Comparison of ENCODE assay signal across 24 mouse cellular contexts in genomic region chr7:130493346-130493745, GRCm38 (mm10). TPM values are rescaled to one million over a fixed set of nuclear protein-coding genes. Genes with fewer than 3 reads are reported as not detected.
DNase-seq lines count a peak whose midpoint lies in the region; ATAC-seq and TF ChIP-seq lines count a peak whose summit lies in the region.
"Had no signal": no experiment of that assay in that cellular context is flagged by ENCODE, and none has a peak within 500 bp of the region (broad histone marks: within the 10 kb centered on the region; RNA-seq: fewer than 3 reads in every experiment).

No protein-coding gene starts in this region.

- peak overlapping the region; percentile 47; the same call in 1 of the 2 replicates for H3K27ac ChIP-seq in layer of hippocampus, adult 2 months
- no peak overlapping the region for H3K27ac ChIP-seq in neural tube, embryonic 15.5 days (replicated peaks)
- H3K27ac ChIP-seq: forebrain, embryonic 12.5 days; heart, adult 2 months; heart, embryonic 10.5 days; heart, embryonic 13.5 days; hindbrain, embryonic 14.5 days; hindbrain, postnatal 0 days had no signal

- no peak overlapping the region for H3K4me3 ChIP-seq in layer of hippocampus, adult 2 months
- H3K4me3 ChIP-seq in neural tube, embryonic 15.5 days (replicated peaks): no peak overlapping the region
- H3K4me3 ChIP-seq: forebrain, embryonic 12.5 days; heart, adult 2 months; heart, embryonic 10.5 days; heart, embryonic 13.5 days had no signal

- H3K4me2 ChIP-seq in neural tube, embryonic 15.5 days: no peak overlapping the region
- H3K4me2 ChIP-seq: forebrain, embryonic 12.5 days; heart, embryonic 13.5 days; hindbrain, embryonic 14.5 days had no signal

- no peak overlapping the region for H3K9ac ChIP-seq in neural tube, embryonic 15.5 days (replicated peaks)
- H3K9ac ChIP-seq: forebrain, embryonic 12.5 days; heart, embryonic 13.5 days; hindbrain, embryonic 14.5 days had no signal

- no peak for ATAC-seq in megakaryocyte progenitor cell, adult 5-6 weeks (replicated peaks; ENCODE audit: poor library complexity)
- no peak for ATAC-seq in neural tube, embryonic 15.5 days (ENCODE audit: low FRiP score)
- ATAC-seq: forebrain, embryonic 16.5 days; hindbrain, postnatal 0 days; inflammation-experienced regulatory T-cells, adult 6 months; intestine, embryonic 16.5 days had no signal

- WGBS in neural tube, embryonic 15.5 days: 91% methylated on average over 3 of the region's 3 CpGs

- no peaks in the 10 kb centered on the region for H3K27me3 ChIP-seq in neural tube, embryonic 15.5 days (replicated peaks)
- H3K27me3 ChIP-seq: forebrain, embryonic 12.5 days; heart, embryonic 13.5 days had no signal

- H3K9me3 ChIP-seq in neural tube, embryonic 15.5 days (replicated peaks): no peaks in the 10 kb centered on the region
- H3K9me3 ChIP-seq: forebrain, embryonic 12.5 days; heart, embryonic 10.5 days; heart, embryonic 13.5 days had no signal

- no peaks in the 10 kb centered on the region for H3K4me1 ChIP-seq in neural tube, embryonic 15.5 days
- H3K4me1 ChIP-seq: heart, embryonic 10.5 days had no signal

- peaks cover 10% of the 10 kb centered on the region for H3K36me3 ChIP-seq in neural tube, embryonic 15.5 days

- no peak for TF ChIP-seq CTCF in layer of hippocampus, adult 2 months (conservative IDR thresholded peaks at IDR 0.05)

- DNase-seq in layer of hippocampus, adult 2 months (ENCODE audit: low spot score in 2 of 2): no peak
- no peak for DNase-seq in layer of hippocampus, adult 18-20 months (ENCODE audit: low spot score in 2 of 2)
- DNase-seq in NIH3T3 (ENCODE audit: low read depth): peak; percentile 28
- peak; percentile 48 for DNase-seq in telencephalon, adult 2 months (ENCODE audit: low read depth, low spot score)
- DNase-seq: adrenal gland, adult 8-10 months; adrenal gland, postnatal 25 days; cerebellum, adult 18-20 months; cerebellum, adult 9-10 months; cerebellum, postnatal 14 days; gastrocnemius, postnatal 10 days; gastrocnemius, postnatal 36 days; heart, adult 2 months; heart, postnatal 14 days; heart, postnatal 4 days had no signal

RNA-seq across cellular contexts. Expression of gene Ate1, which starts 26.8 kb away (rescaled TPM):
- 10 to 100 TPM; 71.0 to 72.3 TPM for total RNA-seq in layer of hippocampus, adult 2 months (2021)
- 10 to 100 TPM; 69.7 to 71.3 TPM for total RNA-seq in layer of hippocampus, adult 18-20 months (2021)
- 18.9 and 24.4 TPM in 2 replicates for total RNA-seq in megakaryocyte progenitor cell, adult 5-6 weeks (2015)
- total RNA-seq in megakaryocyte progenitor cell, adult 5-6 weeks (2017): 44.8 and 65.8 TPM in 2 replicates
- polyA plus RNA-seq in neural tube, embryonic 15.5 days (2015; fragmentation: Nextera tagmentation; extraction: Ambion mirVana): 103 and 111 TPM in 2 replicates

Comparison
In these comparisons a context has a peak if more than half of its experiments do, and no peak if none do; other contexts are left out.
1. DNase-seq: peak in NIH3T3 (single experiment) and telencephalon, adult 2 months (single experiment); none in layer of hippocampus, adult 2 months (0 of 2) and layer of hippocampus, adult 18-20 months (0 of 2).